Mouse (Mus musculus): ENCODE results near the gene Cts8.

Cts8 gene

GRCm38 (mm10) chr13:61255258-61255657 is at the start of gene Cts8:
TSS of gene Cts8 (minus strand) at chr13:61255358.
- DNase-seq (ENCODE audit: extremely low read depth, low read depth): no peak

GRCm38 (mm10) chr13:61288739-61289138 is 33.6 kb upstream of the Cts8 start, which contains the start of gene Gm49398:
TSS of gene Gm49398 (minus strand) at chr13:61288839.
- DNase-seq (ENCODE audit: extremely low read depth, low read depth): no peak

- peak; percentile 67 for DNase-seq (ENCODE audit: extremely low read depth, low read depth)
Observed at GRCm38 (mm10) chr13:61241076-61241947, 13.8 kb downstream of the Cts8 start.

GRCm38 (mm10) chr13:61203310-61203709 is 51.8 kb downstream of the Cts8 start, which contains the start of gene Cts6:
TSS of gene Cts6 (minus strand) at chr13:61203410.
- no peak for DNase-seq (ENCODE audit: extremely low read depth, low read depth)

All from MEL-GATA-1-ER (cell line).